Mouse (Mus musculus) liver, embryonic 16.5 days (tissue): ENCODE measurements around the gene Vwa2. TPM values are rescaled to one million over a fixed set of nuclear protein-coding genes. Genes with fewer than 3 reads are reported as not detected.

ENCODE experiments used
- ATAC-seq: fragments of 200-750 bp; cut with Nextera tagmentation; 2 replicates; pipeline ENCODE4 v1.8.0; 2017; ENCODE audit warnings: low read depth, mild to moderate bottlenecking, moderate number of reproducible peaks, moderate library complexity
- H3K27ac ChIP-seq: fragments of 300-500 bp; sonication (generic); 2 replicates; pipeline ENCODE4 v1.5.1; 2014; ENCODE audit warnings: mild to moderate bottlenecking, low read length
- H3K27me3 ChIP-seq: fragments of 300-500 bp; sonication (generic); 2 replicates; pipeline ENCODE4 v1.6.1; 2014; ENCODE audit warnings: low read depth, low read length, mixed read lengths; ENCODE audit not compliant: control insufficient read depth, insufficient read depth
- H3K36me3 ChIP-seq: fragments of 300-500 bp; sonication (generic); 2 replicates; pipeline ENCODE4 v1.6.1; 2014; ENCODE audit warnings: mild to moderate bottlenecking; ENCODE audit not compliant: control insufficient read depth, insufficient read depth
- H3K4me1 ChIP-seq: fragments of 300-500 bp; sonication (generic); 2 replicates; pipeline ENCODE4 v1.6.1; 2014; ENCODE audit warnings: low read depth, low read length, mixed read lengths; ENCODE audit not compliant: control insufficient read depth
- H3K4me2 ChIP-seq: fragments of 300-500 bp; sonication (generic); 2 replicates; pipeline ENCODE4 v1.6.1; 2014; ENCODE audit warnings: low read depth, low read length, mixed read lengths
- H3K4me3 ChIP-seq: fragments of 300-500 bp; sonication (generic); 2 replicates; pipeline ENCODE4 v1.5.1; 2014; ENCODE audit warnings: low read depth, mild to moderate bottlenecking, low read length
- H3K9ac ChIP-seq: fragments of 300-500 bp; sonication (generic); 2 replicates; pipeline ENCODE4 v1.6.1; 2014; ENCODE audit warnings: low read depth, low read length
- H3K9me3 ChIP-seq: fragments of 300-500 bp; sonication (generic); replicated peaks from 2 replicates; pipeline ENCODE4 v1.6.1; 2016; ENCODE audit warnings: low read length; ENCODE audit not compliant: control insufficient read depth
- WGBS: fragments of 180-500 bp; shearing (Covaris S2); extraction: QIAGEN DNeasy Blood & Tissue Kit; methylation state at CpG from one replicate; pipeline ENCODE4 v1.1.7; 2014; ENCODE audit not compliant: insufficient replicate concordance; 5-methylcytosine and 5-hydroxymethylcytosine counted together
- polyA plus RNA-seq: library from polyadenylated mRNA; unstranded; fragments of >200 nt; fragmentation: Nextera tagmentation; extraction: Ambion mirVana; gene quantifications from 2 replicates; pipeline ENCODE4 v1.2.1, GENCODE M21; 2015

The Vwa2 gene
- polyA plus RNA-seq, 1 experiment from 2014 or later = 0.02 TPM

DNA sequence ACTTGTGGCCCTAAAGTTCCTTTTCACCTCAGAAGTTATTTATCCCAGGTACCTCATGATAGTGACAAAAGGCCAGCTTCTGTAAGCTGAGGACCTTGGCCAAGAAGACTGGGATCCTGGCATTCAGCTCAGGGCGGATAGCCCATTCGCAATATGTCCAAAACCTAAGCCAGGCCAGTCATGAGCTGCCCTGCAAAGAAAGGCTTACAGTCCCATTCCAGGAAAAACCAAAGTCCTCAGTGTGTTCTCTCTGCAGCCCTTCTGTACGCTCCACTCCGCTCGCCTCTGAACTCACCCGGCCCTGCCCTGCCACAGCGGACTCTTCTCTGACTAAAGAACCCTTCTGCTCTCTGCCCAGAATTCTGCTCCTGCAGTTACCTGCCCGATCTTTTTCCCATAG, 62.2 kb downstream of the Vwa2 start:
- Histone ChIP-seq H3K27me3 (no peaks in the 10 kb centered on the region), H3K4me1 (no peaks in the 10 kb centered on the region), H3K27ac (no peak overlapping the region), H3K36me3 (no peaks in the 10 kb centered on the region), H3K4me2 (no peak overlapping the region), H3K9me3 (no peaks in the 10 kb centered on the region), H3K9ac (no peak overlapping the region), H3K4me3 (no peak overlapping the region)
- no peak for ATAC-seq
- WGBS = 80% methylated on average over 8 of the region's 8 CpGs

- H3K4me2 ChIP-seq = no peak overlapping the region
- H3K9me3 ChIP-seq = no peaks in the 10 kb centered on the region
- H3K27ac ChIP-seq = no peak overlapping the region
- no peak for ATAC-seq
- WGBS = 75% methylated on average over 5 of the region's 5 CpGs
- no peak overlapping the region for H3K9ac ChIP-seq
- no peaks in the 10 kb centered on the region for H3K36me3 ChIP-seq
- no peaks in the 10 kb centered on the region for H3K27me3 ChIP-seq
- H3K4me3 ChIP-seq = no peak overlapping the region
- H3K4me1 ChIP-seq = no peaks in the 10 kb centered on the region
Measured at GRCm38 (mm10) chr19:56937911-56938310, 63.9 kb downstream of the Vwa2 start.

- no peaks in the 10 kb centered on the region for H3K27me3 ChIP-seq
- WGBS = 58% methylated on average over 9 of the region's 9 CpGs
- H3K4me3 ChIP-seq = no peak overlapping the region
- H3K36me3 ChIP-seq = no peaks in the 10 kb centered on the region
- no peak overlapping the region for H3K27ac ChIP-seq
- no peaks in the 10 kb centered on the region for H3K9me3 ChIP-seq
- no peak overlapping the region for H3K4me2 ChIP-seq
- no peak for ATAC-seq
- no peaks in the 10 kb centered on the region for H3K4me1 ChIP-seq
- no peak overlapping the region for H3K9ac ChIP-seq
Measured at GRCm38 (mm10) chr19:56939826-56940225, 65.8 kb downstream of the Vwa2 start.

GRCm38 (mm10) chr19:56940507-56940906, 66.5 kb downstream of the Vwa2 start:
- Histone ChIP-seq H3K9ac (no peak overlapping the region), H3K27ac (no peak overlapping the region), H3K4me1 (no peaks in the 10 kb centered on the region), H3K4me3 (no peak overlapping the region), H3K9me3 (no peaks in the 10 kb centered on the region), H3K36me3 (no peaks in the 10 kb centered on the region), H3K27me3 (no peaks in the 10 kb centered on the region), H3K4me2 (no peak overlapping the region)
- ATAC-seq = no peak
- 63% methylated on average over 11 of the region's 11 CpGs for WGBS

- H3K4me3 ChIP-seq = no peak overlapping the region
- H3K4me2 ChIP-seq = no peak overlapping the region
- no peaks in the 10 kb centered on the region for H3K36me3 ChIP-seq
- H3K9me3 ChIP-seq = no peaks in the 10 kb centered on the region
- no peak overlapping the region for H3K9ac ChIP-seq
- no peak overlapping the region for H3K27ac ChIP-seq
- WGBS = 73% methylated on average over 7 of the region's 7 CpGs
- H3K4me1 ChIP-seq = no peaks in the 10 kb centered on the region
- H3K27me3 ChIP-seq = no peaks in the 10 kb centered on the region
- ATAC-seq = no peak
Measured at GRCm38 (mm10) chr19:56942216-56942615, 68.2 kb downstream of the Vwa2 start.

DNA sequence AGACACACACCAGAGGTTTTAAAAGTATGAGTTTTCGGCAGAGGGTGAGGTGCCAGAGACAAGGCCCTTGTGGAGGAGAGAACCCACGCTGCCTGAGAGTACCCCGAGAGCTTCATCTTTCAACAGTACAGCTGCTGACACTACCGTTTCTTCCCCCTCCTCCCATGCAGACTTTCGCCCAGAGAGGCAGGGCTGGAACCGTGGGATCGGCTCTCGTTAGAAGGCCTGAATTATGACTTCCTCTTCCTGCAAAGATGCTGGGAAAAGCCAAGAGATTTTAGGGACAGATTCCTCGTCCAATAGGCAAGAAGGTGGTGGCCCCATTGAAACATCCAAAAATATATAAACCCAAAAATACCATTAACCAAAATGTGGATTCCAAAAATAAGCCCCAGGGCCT, 70.2 kb downstream of the Vwa2 start:
- no peak overlapping the region for H3K9ac ChIP-seq
- no peaks in the 10 kb centered on the region for H3K27me3 ChIP-seq
- 47% methylated on average over 9 of the region's 9 CpGs for WGBS
- no peaks in the 10 kb centered on the region for H3K4me1 ChIP-seq
- no peak for ATAC-seq
- no peaks in the 10 kb centered on the region for H3K9me3 ChIP-seq
- H3K4me2 ChIP-seq = no peak overlapping the region
- H3K36me3 ChIP-seq = no peaks in the 10 kb centered on the region
- no peak overlapping the region for H3K4me3 ChIP-seq
- H3K27ac ChIP-seq = no peak overlapping the region

- no peaks in the 10 kb centered on the region for H3K9me3 ChIP-seq
- no peaks in the 10 kb centered on the region for H3K4me1 ChIP-seq
- H3K27me3 ChIP-seq = no peaks in the 10 kb centered on the region
- no peak overlapping the region for H3K27ac ChIP-seq
- H3K36me3 ChIP-seq = no peaks in the 10 kb centered on the region
- no peak for ATAC-seq
- no peak overlapping the region for H3K4me3 ChIP-seq
- 75% methylated on average over 3 of the region's 3 CpGs for WGBS
- H3K9ac ChIP-seq = no peak overlapping the region
- no peak overlapping the region for H3K4me2 ChIP-seq
Measured at GRCm38 (mm10) chr19:56944826-56945225, 70.8 kb downstream of the Vwa2 start.

DNA sequence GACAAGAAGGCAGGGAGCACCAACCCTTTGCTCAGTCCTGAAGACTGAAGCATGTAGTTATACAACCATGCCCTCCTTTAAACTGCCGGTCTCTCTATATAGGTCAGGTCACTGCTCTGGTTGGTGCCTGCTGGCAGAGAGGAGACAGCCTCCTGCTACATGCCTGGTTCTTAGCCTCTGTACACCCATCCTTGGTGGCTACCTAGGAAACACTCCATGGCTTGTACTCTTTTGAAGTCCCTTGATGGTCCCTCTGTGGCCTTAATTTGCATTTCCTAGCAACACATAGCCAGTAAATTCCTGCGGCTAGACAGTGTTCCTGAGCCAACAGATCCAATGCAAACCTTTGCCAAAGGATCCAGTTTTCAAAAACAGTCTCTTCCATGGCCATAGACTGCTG, 71.6 kb downstream of the Vwa2 start:
- Histone ChIP-seq H3K27me3 (no peaks in the 10 kb centered on the region), H3K9ac (no peak overlapping the region), H3K9me3 (no peaks in the 10 kb centered on the region), H3K4me3 (no peak overlapping the region), H3K4me1 (no peaks in the 10 kb centered on the region), H3K27ac (no peak overlapping the region), H3K36me3 (no peaks in the 10 kb centered on the region), H3K4me2 (no peak overlapping the region)
- ATAC-seq = no peak
- WGBS = 73% methylated on average over 2 of the region's 2 CpGs

DNA sequence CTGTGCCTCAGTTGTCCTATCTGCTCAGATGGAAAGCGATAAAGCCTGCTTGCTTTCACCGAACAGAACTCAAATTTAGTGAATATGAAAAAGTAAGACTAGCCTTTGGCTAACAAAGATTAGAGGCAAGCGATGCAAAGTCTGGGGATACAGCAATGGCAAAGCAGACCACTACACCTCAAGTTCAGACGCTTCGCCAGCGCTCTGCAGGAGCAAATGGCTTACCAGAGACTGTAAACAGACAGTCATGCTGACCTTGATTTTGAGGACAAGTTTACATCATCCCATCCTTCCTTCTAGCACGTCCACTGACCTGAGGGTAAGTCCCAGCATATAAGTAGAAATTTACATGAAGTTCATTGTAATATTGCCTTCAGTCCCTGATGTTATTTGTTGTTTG, 72.2 kb downstream of the Vwa2 start:
- Histone ChIP-seq H3K9me3 (no peaks in the 10 kb centered on the region), H3K27ac (no peak overlapping the region), H3K27me3 (no peaks in the 10 kb centered on the region), H3K4me2 (no peak overlapping the region), H3K4me1 (no peaks in the 10 kb centered on the region), H3K36me3 (no peaks in the 10 kb centered on the region), H3K4me3 (no peak overlapping the region), H3K9ac (no peak overlapping the region)
- no peak for ATAC-seq
- WGBS = 71% methylated on average over 7 of the region's 7 CpGs

GRCm38 (mm10) chr19:56946727-56947126, 72.7 kb downstream of the Vwa2 start:
- no peak for ATAC-seq
- 62% methylated on average over 3 of the region's 3 CpGs for WGBS

More at GRCm38 (mm10) chr19:56946727-56947126, 72.7 kb downstream of the Vwa2 start:
- H3K9ac ChIP-seq = no peak overlapping the region
- H3K9me3 ChIP-seq = no peaks in the 10 kb centered on the region
- no peaks in the 10 kb centered on the region for H3K4me1 ChIP-seq
- no peak overlapping the region for H3K4me2 ChIP-seq
- no peak overlapping the region for H3K27ac ChIP-seq
- no peak overlapping the region for H3K4me3 ChIP-seq
- H3K27me3 ChIP-seq = no peaks in the 10 kb centered on the region
- no peaks in the 10 kb centered on the region for H3K36me3 ChIP-seq
